Mouse (Mus musculus) A20 (cell line): ENCODE measurements around the gene Prex1.
"Not testable (repeated sequence)": the region's sequence is repeated elsewhere in the genome, so short reads cannot be mapped to it uniquely, and the experiment has no call there.

Experiments
- DNase-seq: peaks from one replicate; pipeline ENCODE4 v3.0.0-alpha.2; 2011; ENCODE audit warnings: low read depth, low spot score

The Prex1 gene

GRCm38 (mm10) chr2:166517392-166518174 is 196.0 kb downstream of the Prex1 start:
- not testable (repeated sequence) for DNase-seq

GRCm38 (mm10) chr2:166516818-166517353 is 196.7 kb downstream of the Prex1 start:
- no peak for DNase-seq
